Mouse (Mus musculus): Measurements from ENCODE around the gene Nckap5. TPM values are rescaled to one million over a fixed set of nuclear protein-coding genes. Genes with fewer than 3 reads are reported as not detected.

Gene Nckap5
- polyA plus RNA-seq, 1 experiment from 2014 or later: 8.8 TPM

- H3K4me2 ChIP-seq: peak overlapping the region; percentile 95
- peaks cover 22% of the 10 kb centered on the region for H3K4me1 ChIP-seq (replicated peaks)
- no peaks in the 10 kb centered on the region for H3K9me3 ChIP-seq (replicated peaks)
- no peak overlapping the region for H3K27ac ChIP-seq
- H3K36me3 ChIP-seq: no peaks in the 10 kb centered on the region
- under 1% methylated on average over 43 of the region's 43 CpGs for WGBS
- ATAC-seq (replicated peaks; ENCODE audit: insufficient number of reproducible peaks, insufficient read depth, low FRiP score, low read depth): peak; percentile 34
- peaks cover 44% of the 10 kb centered on the region for H3K27me3 ChIP-seq
- H3K9ac ChIP-seq: peak overlapping the region; percentile 44; the same call in 1 of the 2 replicates
- peak overlapping the region; percentile 52 for H3K4me3 ChIP-seq
These were observed 918.6 kb downstream of the Nckap5 start for GRCm38 (mm10) chr1:125911901-125912445.

DNA sequence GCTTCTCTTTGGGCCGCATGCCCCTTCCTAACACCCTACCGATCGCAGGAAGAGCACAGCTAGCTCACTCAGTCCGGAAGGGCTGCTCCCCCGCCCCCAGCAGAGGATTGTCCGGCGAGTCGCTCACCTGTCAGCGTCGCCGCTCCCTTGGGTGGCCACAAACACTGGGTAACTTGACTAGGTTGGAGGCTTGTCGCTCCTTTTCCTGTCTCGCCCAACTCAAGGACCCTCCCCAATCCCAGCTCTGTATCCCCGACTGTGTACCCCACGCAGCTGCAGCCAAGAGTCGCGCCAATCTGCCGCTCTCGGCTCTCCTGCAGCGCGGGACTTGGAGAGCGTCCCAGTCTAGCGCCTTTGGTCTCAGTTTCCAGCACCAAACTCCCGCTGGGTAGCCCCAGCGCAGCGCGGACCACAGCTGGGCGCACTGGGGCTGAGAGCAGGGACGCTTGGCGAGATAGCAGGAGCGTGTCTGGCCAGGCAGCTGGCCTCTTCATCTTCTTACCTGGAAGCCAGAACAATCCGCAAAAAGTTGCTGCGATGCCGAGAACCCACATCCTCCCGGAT is 919.2 kb downstream of the Nckap5 start:
- under 1% methylated on average over 35 of the region's 35 CpGs for WGBS

DNA sequence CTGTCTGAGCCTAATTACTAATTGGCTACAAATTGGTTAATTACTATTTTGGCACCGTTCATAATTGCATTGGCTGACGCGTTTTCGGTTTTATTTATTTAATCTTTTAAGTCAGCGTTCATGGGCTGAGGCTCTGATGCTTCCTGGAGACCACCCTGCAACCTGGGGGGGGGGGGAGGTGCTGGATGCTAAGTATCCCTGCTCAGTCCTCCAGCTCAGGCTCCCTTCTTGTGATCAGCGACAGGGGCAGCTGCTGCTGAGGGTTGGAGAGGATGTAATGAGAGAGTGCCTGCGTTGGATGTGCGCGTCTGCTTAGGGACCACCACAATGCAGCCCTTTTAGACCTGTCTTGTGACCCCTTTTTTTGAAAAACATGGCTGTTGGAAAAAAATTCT is 919.7 kb downstream of the Nckap5 start:
- Histone ChIP-seq H3K9ac (0 out of 2 replicates have a peak overlapping the region, but pooled peaks have one; percentile 44), H3K4me3 (peak overlapping the region; percentile 52), H3K27me3 (peaks cover 44% of the 10 kb centered on the region), H3K4me1 (replicated peaks) (peaks cover 22% of the 10 kb centered on the region), H3K27ac (no peak overlapping the region), H3K9me3 (replicated peaks) (no peaks in the 10 kb centered on the region), H3K4me2 (peak overlapping the region; percentile 95), H3K36me3 (no peaks in the 10 kb centered on the region)
- 5% methylated on average over 9 of the region's 9 CpGs for whole genome bisulfite sequencing
- ATAC-seq (replicated peaks; ENCODE audit: insufficient number of reproducible peaks, insufficient read depth, low FRiP score, low read depth): no peak

More for the DNA sequence above, 919.2 kb downstream of the Nckap5 start:
- Histone ChIP-seq H3K9me3 (replicated peaks) (no peaks in the 10 kb centered on the region), H3K27me3 (peaks cover 44% of the 10 kb centered on the region), H3K27ac (no peak overlapping the region), H3K4me3 (peak overlapping the region; percentile 52), H3K4me2 (peak overlapping the region; percentile 95), H3K9ac (peak overlapping the region; percentile 44; the same call in 1 of the 2 replicates), H3K36me3 (no peaks in the 10 kb centered on the region), H3K4me1 (replicated peaks) (peaks cover 22% of the 10 kb centered on the region)
- peak; percentile 59 for ATAC-seq (replicated peaks; ENCODE audit: insufficient number of reproducible peaks, insufficient read depth, low FRiP score, low read depth)

DNA sequence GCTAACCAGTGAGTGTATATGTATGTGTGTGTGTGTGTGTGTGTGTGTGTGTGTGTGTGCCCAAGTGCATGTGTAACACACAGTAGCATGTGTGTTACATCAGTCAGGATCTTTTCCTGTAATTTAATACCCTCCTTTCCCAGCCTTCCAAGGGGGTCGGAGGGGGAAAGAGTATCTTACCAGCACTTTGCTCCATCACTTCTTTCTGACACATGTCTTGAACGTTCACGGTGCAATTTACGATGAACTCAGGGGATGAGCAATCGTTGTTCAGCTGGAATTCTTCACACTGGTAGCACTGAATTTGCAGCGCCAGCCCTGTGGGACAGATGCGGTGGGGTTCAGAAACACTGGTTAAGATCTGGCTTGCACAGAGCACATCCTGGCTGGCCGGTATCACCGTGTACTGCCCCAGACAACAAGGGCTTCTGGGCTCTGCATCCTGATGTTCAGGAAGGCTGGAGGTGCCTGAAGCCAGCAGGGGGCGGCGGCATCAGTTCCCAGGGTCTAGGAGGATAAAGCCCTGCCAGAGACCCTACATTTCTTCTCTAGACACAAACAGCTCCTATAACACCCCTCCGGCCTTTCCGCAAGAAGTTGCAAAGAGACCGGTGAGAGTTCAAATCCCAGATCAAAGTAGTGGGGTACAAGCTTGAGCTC is 920.3 kb downstream of the Nckap5 start:
- peaks cover 44% of the 10 kb centered on the region for H3K27me3 ChIP-seq
- WGBS: 9% methylated on average over 14 of the region's 14 CpGs
- no peak for ATAC-seq (replicated peaks; ENCODE audit: insufficient number of reproducible peaks, insufficient read depth, low FRiP score, low read depth)

GRCm38 (mm10) chr1:125893158-125893557 is 937.4 kb downstream of the Nckap5 start:
- Histone ChIP-seq H3K4me3 (no peak overlapping the region), H3K9me3 (replicated peaks) (no peaks in the 10 kb centered on the region), H3K4me1 (replicated peaks) (no peaks in the 10 kb centered on the region), H3K27ac (no peak overlapping the region), H3K27me3 (no peaks in the 10 kb centered on the region), H3K9ac (no peak overlapping the region), H3K4me2 (no peak overlapping the region), H3K36me3 (no peaks in the 10 kb centered on the region)
- ATAC-seq (replicated peaks; ENCODE audit: insufficient number of reproducible peaks, insufficient read depth, low FRiP score, low read depth): no peak
- 88% methylated on average over 9 of the region's 9 CpGs for WGBS

More for the DNA sequence above, 920.3 kb downstream of the Nckap5 start:
- peak overlapping the region; percentile 95 for H3K4me2 ChIP-seq
- peak overlapping the region; percentile 52 for H3K4me3 ChIP-seq
- no peak overlapping the region for H3K9ac ChIP-seq
- no peaks in the 10 kb centered on the region for H3K36me3 ChIP-seq
- no peaks in the 10 kb centered on the region for H3K9me3 ChIP-seq (replicated peaks)
- H3K4me1 ChIP-seq (replicated peaks): peaks cover 22% of the 10 kb centered on the region
- no peak overlapping the region for H3K27ac ChIP-seq

- H3K4me2 ChIP-seq: no peak overlapping the region
- no peaks in the 10 kb centered on the region; the same call in 1 of the 2 replicates for H3K4me1 ChIP-seq (replicated peaks)
- no peaks in the 10 kb centered on the region for H3K36me3 ChIP-seq
- 49% methylated on average over 7 of the region's 7 CpGs for WGBS
- no peak overlapping the region for H3K4me3 ChIP-seq
- no peak overlapping the region for H3K9ac ChIP-seq
- H3K9me3 ChIP-seq (replicated peaks): no peaks in the 10 kb centered on the region
- no peak for ATAC-seq (replicated peaks; ENCODE audit: insufficient number of reproducible peaks, insufficient read depth, low FRiP score, low read depth)
- H3K27me3 ChIP-seq: no peaks in the 10 kb centered on the region
- no peak overlapping the region for H3K27ac ChIP-seq
These were observed 960.5 kb downstream of the Nckap5 start for GRCm38 (mm10) chr1:125870056-125870455.

All from heart, embryonic 15.5 days (tissue).